Mouse (Mus musculus): ENCODE results near the gene Susd1. TPM values are rescaled to one million over a fixed set of nuclear protein-coding genes. Genes with fewer than 3 reads are reported as not detected.
A peak's percentile ranks its signal among the peaks of the same experiment; 100 is the strongest.

The Susd1 gene
- total RNA-seq, 2 experiments from 2014 or later, result 6.0 to 6.4 TPM

GRCm38 (mm10) chr4:59327986-59328385 is 110.4 kb downstream of the Susd1 start:
- intact Hi-C loops (cut with DNase I), result no loop called here

GRCm38 (mm10) chr4:59326031-59326760 is 112.2 kb downstream of the Susd1 start:
- intact Hi-C loops (cut with DNase I), result no loop called here
- DNase-seq, result no peak

More at GRCm38 (mm10) chr4:59327986-59328385, 110.4 kb downstream of the Susd1 start:
- no peak for DNase-seq

- no peak for DNase-seq
- intact Hi-C loops (cut with DNase I), result no loop called here
Observed at GRCm38 (mm10) chr4:59324317-59324716, 114.1 kb downstream of the Susd1 start.

- no peak for DNase-seq
- intact Hi-C loops (cut with DNase I), result no loop called here
Observed at GRCm38 (mm10) chr4:59323231-59323651, 115.2 kb downstream of the Susd1 start.

- no peak for DNase-seq
- intact Hi-C loops (cut with DNase I), result no loop called here
Observed at GRCm38 (mm10) chr4:59322733-59323132, 115.7 kb downstream of the Susd1 start.

GRCm38 (mm10) chr4:59322056-59322455 is 116.4 kb downstream of the Susd1 start:
- DNase-seq, result no peak
- intact Hi-C loops (cut with DNase I), result no loop called here

- intact Hi-C loops (cut with DNase I), result no loop called here
- DNase-seq, result no peak
Observed at GRCm38 (mm10) chr4:59321181-59322008, 117.0 kb downstream of the Susd1 start.

- intact Hi-C loops (cut with DNase I), result no loop called here
- DNase-seq, result no peak
Observed at GRCm38 (mm10) chr4:59319136-59319941, 119.1 kb downstream of the Susd1 start.

GRCm38 (mm10) chr4:59318602-59319001 is 119.8 kb downstream of the Susd1 start:
- intact Hi-C loops (cut with DNase I), result no loop called here
- no peak for DNase-seq

- intact Hi-C loops (cut with DNase I), result no loop called here
Observed at GRCm38 (mm10) chr4:59315553-59316405, 122.7 kb downstream of the Susd1 start.

GRCm38 (mm10) chr4:59314939-59315552 is 123.4 kb downstream of the Susd1 start:
- DNase-seq, result no peak

More at GRCm38 (mm10) chr4:59315553-59316405, 122.7 kb downstream of the Susd1 start:
- DNase-seq, result no peak

GRCm38 (mm10) chr4:59312945-59313344 is 125.5 kb downstream of the Susd1 start:
- peak; percentile 60 for DNase-seq
- intact Hi-C loops (cut with DNase I), result no loop called here

More at GRCm38 (mm10) chr4:59314939-59315552, 123.4 kb downstream of the Susd1 start:
- intact Hi-C loops (cut with DNase I), result no loop called here

- intact Hi-C loops (cut with DNase I), result no loop called here
- no peak for DNase-seq
Observed at GRCm38 (mm10) chr4:59310590-59310989, 127.8 kb downstream of the Susd1 start.

- intact Hi-C loops (cut with DNase I), result no loop called here
- no peak for DNase-seq
Observed at GRCm38 (mm10) chr4:59307841-59308589, 130.4 kb downstream of the Susd1 start.

- intact Hi-C loops (cut with DNase I), result no loop called here
- DNase-seq, result no peak
Observed at GRCm38 (mm10) chr4:59302387-59302786, 136.0 kb downstream of the Susd1 start.

GRCm38 (mm10) chr4:59301025-59301815 is 137.2 kb downstream of the Susd1 start:
- intact Hi-C loops (cut with DNase I), result no loop called here
- DNase-seq, result no peak

GRCm38 (mm10) chr4:59298719-59299496 is 139.5 kb downstream of the Susd1 start:
- intact Hi-C loops (cut with DNase I), result no loop called here
- DNase-seq, result no peak

Measured in left cerebral cortex, postnatal 4 days (tissue).